Mouse (Mus musculus) MEL (cell line): ENCODE results near the gene Spint2.

ENCODE experiments used
- CHD1 ChIP-seq: IDR thresholded peaks from 2 replicates; pipeline ENCODE4 v1.6.1; 2012; ENCODE audit warnings: low read depth, mild to moderate bottlenecking, inconsistent platforms, low read length, improper control_type of control experiment
- CTCF ChIP-seq, 3 experiments: IDR thresholded peaks in 2 of 3; conservative IDR thresholded peaks in 1 of 3; 2 replicates each; pipeline ENCODE4 v1.5.1; 2011 to 2012; ENCODE audit warnings: low read length in 3 of 3, low read depth in 2 of 3, mild to moderate bottlenecking in 2 of 3, improper control_type of control experiment in 1 of 3, inconsistent platforms in 1 of 3, mixed read lengths in 1 of 3, moderate library complexity in 1 of 3; ENCODE audit not compliant: control insufficient read depth in 1 of 3, insufficient read depth in 1 of 3, poor library complexity in 1 of 3, severe bottlenecking in 1 of 3
- E2F4 ChIP-seq: IDR thresholded peaks from 2 replicates; pipeline ENCODE4 v1.6.1; 2011; ENCODE audit warnings: low read depth, low read length, improper control_type of control experiment, borderline replicate concordance
- KAT2A ChIP-seq: conservative IDR thresholded peaks from 2 replicates; pipeline ENCODE4 v1.6.1; 2012; ENCODE audit warnings: low read depth, low read length, improper control_type of control experiment, inconsistent platforms
- POLR2A ChIP-seq, 2 experiments: IDR thresholded peaks; 2 replicates each; pipeline ENCODE4 v1.6.1; 2011 to 2012; ENCODE audit warnings: low read length in 2 of 2, mild to moderate bottlenecking in 2 of 2, control low read depth in 1 of 2, improper control_type of control experiment in 1 of 2, low read depth in 1 of 2, moderate library complexity in 1 of 2; ENCODE audit not compliant: control insufficient read depth in 1 of 2, insufficient read depth in 1 of 2, poor library complexity in 1 of 2
- POLR2AphosphoS2 ChIP-seq: IDR thresholded peaks from 2 replicates; pipeline ENCODE4 v1.6.1; 2011; ENCODE audit warnings: low read length, improper control_type of control experiment
- SMC3 ChIP-seq: IDR thresholded peaks from 2 replicates; pipeline ENCODE4 v1.6.1; 2011; ENCODE audit warnings: low read depth, low read length, improper control_type of control experiment
- TCF12 ChIP-seq: IDR thresholded peaks from 2 replicates; pipeline ENCODE4 v1.6.1; 2014; ENCODE audit warnings: low read depth, mild to moderate bottlenecking, inconsistent platforms, low read length, improper control_type of control experiment, moderate library complexity
- USF1 ChIP-seq: IDR thresholded peaks from 2 replicates; pipeline ENCODE4 v1.6.1; 2014; ENCODE audit warnings: low read depth, mild to moderate bottlenecking, inconsistent platforms, low read length, improper control_type of control experiment, moderate library complexity
- ZKSCAN1 ChIP-seq: IDR thresholded peaks from 2 replicates; pipeline ENCODE4 v1.6.1; 2012; ENCODE audit warnings: low read depth, mild to moderate bottlenecking, inconsistent platforms, low read length, improper control_type of control experiment, moderate library complexity

- TF ChIP-seq E2F4 (no peak), SMC3 (no peak), CTCF (IDR thresholded peaks at IDR 0.05 in 2 of 3, conservative IDR thresholded peaks at IDR 0.05 in 1 of 3; ENCODE audit: control insufficient read depth in 1 of 3, insufficient read depth in 1 of 3, low read depth in 2 of 3, low read length in 3 of 3, poor library complexity in 1 of 3, severe bottlenecking in 1 of 3) (no peak), POLR2A (IDR thresholded peaks at IDR 0.05; ENCODE audit: control insufficient read depth in 1 of 2, insufficient read depth in 1 of 2, low read depth in 1 of 2, low read length in 2 of 2, poor library complexity in 1 of 2) (no peak), KAT2A (no peak), ZKSCAN1 (no peak), USF1 (no peak), TCF12 (0 out of 2 replicates have a peak, but pooled peaks have one; percentile 25), CHD1 (no peak), POLR2AphosphoS2 (no peak)
Observed at GRCm38 (mm10) chr7:29271687-29272465, 9.8 kb downstream of the Spint2 start.
